Mouse (Mus musculus): Measurements from ENCODE around the gene Itga1. TPM values are rescaled to one million over a fixed set of nuclear protein-coding genes. Genes with fewer than 3 reads are reported as not detected.

The Itga1 gene
- total and polyA plus RNA-seq, 2 experiments from 2014 or later: 4.1 to 4.6 TPM

- WGBS: 25% methylated on average over 5 of the region's 5 CpGs
- no peaks in the 10 kb centered on the region for H3K9me3 ChIP-seq (ENCODE audit: low read length)
- H3K36me3 ChIP-seq (ENCODE audit: insufficient read depth, low read length): no peaks in the 10 kb centered on the region
- H3K9ac ChIP-seq (replicated peaks; ENCODE audit: low read length): no peak overlapping the region
- ATAC-seq (no peak), DNase-seq (ENCODE audit: low spot score) (peak; percentile 3)
- H3K4me2 ChIP-seq (ENCODE audit: low read depth, low read length): no peak overlapping the region
- TF ChIP-seq CTCF (IDR thresholded peaks at IDR 0.05; ENCODE audit: low read depth): no peak
- no peak overlapping the region for H3K27ac ChIP-seq
- no peaks in the 10 kb centered on the region for H3K27me3 ChIP-seq (ENCODE audit: insufficient read depth, low read length)
- H3K4me3 ChIP-seq (ENCODE audit: low read length): no peak overlapping the region
- H3K4me1 ChIP-seq (ENCODE audit: insufficient read depth, low read length): no peaks in the 10 kb centered on the region
These were observed 30.7 kb upstream of the Itga1 start for GRCm38 (mm10) chr13:115132435-115132834.

GRCm38 (mm10) chr13:115131381-115131780 lies 29.6 kb upstream of the Itga1 start:
- Histone ChIP-seq H3K4me1 (ENCODE audit: insufficient read depth, low read length) (no peaks in the 10 kb centered on the region), H3K27ac (no peak overlapping the region), H3K4me3 (ENCODE audit: low read length) (no peak overlapping the region), H3K36me3 (ENCODE audit: insufficient read depth, low read length) (no peaks in the 10 kb centered on the region), H3K27me3 (ENCODE audit: insufficient read depth, low read length) (no peaks in the 10 kb centered on the region), H3K4me2 (ENCODE audit: low read depth, low read length) (no peak overlapping the region), H3K9ac (replicated peaks; ENCODE audit: low read length) (no peak overlapping the region), H3K9me3 (ENCODE audit: low read length) (no peaks in the 10 kb centered on the region)
- WGBS: 79% methylated on average over 3 of the region's 3 CpGs
- no peak for TF ChIP-seq CTCF (IDR thresholded peaks at IDR 0.05; ENCODE audit: low read depth)
- ATAC-seq (no peak), DNase-seq (ENCODE audit: low spot score) (no peak)

GRCm38 (mm10) chr13:115130035-115130434 lies 28.3 kb upstream of the Itga1 start:
- TF ChIP-seq CTCF (IDR thresholded peaks at IDR 0.05; ENCODE audit: low read depth): no peak
- Histone ChIP-seq H3K27me3 (ENCODE audit: insufficient read depth, low read length) (no peaks in the 10 kb centered on the region), H3K36me3 (ENCODE audit: insufficient read depth, low read length) (no peaks in the 10 kb centered on the region), H3K4me1 (ENCODE audit: insufficient read depth, low read length) (no peaks in the 10 kb centered on the region), H3K9me3 (ENCODE audit: low read length) (no peaks in the 10 kb centered on the region), H3K27ac (no peak overlapping the region), H3K4me2 (ENCODE audit: low read depth, low read length) (no peak overlapping the region), H3K9ac (replicated peaks; ENCODE audit: low read length) (no peak overlapping the region), H3K4me3 (ENCODE audit: low read length) (no peak overlapping the region)
- WGBS: 90% methylated on average over 2 of the region's 2 CpGs
- ATAC-seq (no peak), DNase-seq (ENCODE audit: low spot score) (no peak)

- Histone ChIP-seq H3K4me2 (ENCODE audit: low read depth, low read length) (no peak overlapping the region), H3K9ac (replicated peaks; ENCODE audit: low read length) (no peak overlapping the region), H3K27me3 (ENCODE audit: insufficient read depth, low read length) (no peaks in the 10 kb centered on the region), H3K36me3 (ENCODE audit: insufficient read depth, low read length) (no peaks in the 10 kb centered on the region), H3K4me1 (ENCODE audit: insufficient read depth, low read length) (no peaks in the 10 kb centered on the region), H3K9me3 (ENCODE audit: low read length) (no peaks in the 10 kb centered on the region), H3K27ac (no peak overlapping the region), H3K4me3 (ENCODE audit: low read length) (no peak overlapping the region)
- 93% methylated on average over 1 of the region's 1 CpGs for WGBS
- ATAC-seq: no peak
- TF ChIP-seq CTCF (IDR thresholded peaks at IDR 0.05; ENCODE audit: low read depth): no peak
- DNase-seq (ENCODE audit: low spot score): no peak
These were observed 26.1 kb upstream of the Itga1 start for GRCm38 (mm10) chr13:115127826-115128225.

GRCm38 (mm10) chr13:115126534-115126933 lies 24.8 kb upstream of the Itga1 start:
- no peak for ATAC-seq
- H3K27ac ChIP-seq: no peak overlapping the region
- H3K4me3 ChIP-seq (ENCODE audit: low read length): no peak overlapping the region
- H3K36me3 ChIP-seq (ENCODE audit: insufficient read depth, low read length): no peaks in the 10 kb centered on the region
- H3K9me3 ChIP-seq (ENCODE audit: low read length): no peaks in the 10 kb centered on the region
- TF ChIP-seq CTCF (IDR thresholded peaks at IDR 0.05; ENCODE audit: low read depth): no peak
- no peak overlapping the region for H3K4me2 ChIP-seq (ENCODE audit: low read depth, low read length)
- no peaks in the 10 kb centered on the region for H3K27me3 ChIP-seq (ENCODE audit: insufficient read depth, low read length)
- H3K9ac ChIP-seq (replicated peaks; ENCODE audit: low read length): no peak overlapping the region
- WGBS: 94% methylated on average over 2 of the region's 2 CpGs
- H3K4me1 ChIP-seq (ENCODE audit: insufficient read depth, low read length): no peaks in the 10 kb centered on the region
- no peak for DNase-seq (ENCODE audit: low spot score)

GRCm38 (mm10) chr13:115125130-115125529 lies 23.4 kb upstream of the Itga1 start:
- Histone ChIP-seq H3K27ac (no peak overlapping the region), H3K9me3 (ENCODE audit: low read length) (no peaks in the 10 kb centered on the region), H3K4me2 (ENCODE audit: low read depth, low read length) (no peak overlapping the region), H3K27me3 (ENCODE audit: insufficient read depth, low read length) (no peaks in the 10 kb centered on the region), H3K4me1 (ENCODE audit: insufficient read depth, low read length) (no peaks in the 10 kb centered on the region), H3K36me3 (ENCODE audit: insufficient read depth, low read length) (no peaks in the 10 kb centered on the region), H3K4me3 (ENCODE audit: low read length) (no peak overlapping the region), H3K9ac (replicated peaks; ENCODE audit: low read length) (no peak overlapping the region)
- DNase-seq (ENCODE audit: low spot score) (no peak), ATAC-seq (no peak)
- TF ChIP-seq CTCF (IDR thresholded peaks at IDR 0.05; ENCODE audit: low read depth): no peak
- 89% methylated on average over 4 of the region's 4 CpGs for WGBS

- Histone ChIP-seq H3K4me3 (ENCODE audit: low read length) (no peak overlapping the region), H3K9ac (replicated peaks; ENCODE audit: low read length) (no peak overlapping the region), H3K27ac (no peak overlapping the region), H3K27me3 (ENCODE audit: insufficient read depth, low read length) (no peaks in the 10 kb centered on the region), H3K4me2 (ENCODE audit: low read depth, low read length) (no peak overlapping the region), H3K36me3 (ENCODE audit: insufficient read depth, low read length) (no peaks in the 10 kb centered on the region), H3K4me1 (ENCODE audit: insufficient read depth, low read length) (no peaks in the 10 kb centered on the region), H3K9me3 (ENCODE audit: low read length) (no peaks in the 10 kb centered on the region)
- ATAC-seq (no peak), DNase-seq (ENCODE audit: low spot score) (no peak)
- WGBS: 76% methylated on average over 1 of the region's 1 CpGs
- no peak for TF ChIP-seq CTCF (IDR thresholded peaks at IDR 0.05; ENCODE audit: low read depth)
These were observed 22.8 kb upstream of the Itga1 start for GRCm38 (mm10) chr13:115124521-115124920.
